Mouse (Mus musculus) embryo, embryonic 10 days (tissue): ENCODE results near the gene Fam43a.

Source experiments
- DNase-seq: peaks from one replicate; pipeline ENCODE4 v3.0.0-alpha.2; 2015; ENCODE audit warnings: low spot score

The Fam43a gene

GRCm38 (mm10) chr16:30629509-30629908 lies 30.0 kb downstream of the Fam43a start:
- no peak for DNase-seq

GRCm38 (mm10) chr16:30633906-30634746 lies 34.6 kb downstream of the Fam43a start:
- no peak for DNase-seq

- DNase-seq, result no peak
Observed at GRCm38 (mm10) chr16:30638586-30638985, 39.1 kb downstream of the Fam43a start.

GRCm38 (mm10) chr16:30640591-30640990 lies 41.1 kb downstream of the Fam43a start:
- DNase-seq, result no peak

GRCm38 (mm10) chr16:30641408-30641807 lies 41.9 kb downstream of the Fam43a start:
- DNase-seq, result peak; percentile 27

- no peak for DNase-seq
Observed at GRCm38 (mm10) chr16:30642229-30642628, 42.7 kb downstream of the Fam43a start.

- no peak for DNase-seq
Observed at GRCm38 (mm10) chr16:30644981-30645380, 45.5 kb downstream of the Fam43a start.

GRCm38 (mm10) chr16:30645841-30646558 lies 46.5 kb downstream of the Fam43a start:
- no peak for DNase-seq

- DNase-seq, result no peak
Observed at GRCm38 (mm10) chr16:30646856-30647255, 47.3 kb downstream of the Fam43a start.

GRCm38 (mm10) chr16:30651292-30651691 lies 51.8 kb downstream of the Fam43a start:
- DNase-seq, result no peak
